Mouse (Mus musculus) liver, embryonic 12.5 days (tissue): Measurements from ENCODE around the gene Ggta1. TPM values are rescaled to one million over a fixed set of nuclear protein-coding genes. Genes with fewer than 3 reads are reported as not detected.

Source experiments
- ATAC-seq: fragments of 200-750 bp; cut with Nextera tagmentation; 2 replicates; pipeline ENCODE4 v1.8.0; 2017; ENCODE audit warnings: moderate number of reproducible peaks, mild to moderate bottlenecking, moderate library complexity
- H3K27ac ChIP-seq: fragments of 300-500 bp; sonication (generic); 2 replicates; pipeline ENCODE4 v1.5.1; 2016; ENCODE audit warnings: mild to moderate bottlenecking
- H3K27me3 ChIP-seq: fragments of 300-500 bp; sonication (generic); replicated peaks from 2 replicates; pipeline ENCODE4 v1.6.1; 2016; ENCODE audit warnings: mild to moderate bottlenecking, moderate library complexity
- H3K36me3 ChIP-seq: fragments of 300-500 bp; sonication (generic); 2 replicates; pipeline ENCODE4 v1.6.1; 2016; ENCODE audit warnings: mild to moderate bottlenecking, moderate library complexity
- H3K4me1 ChIP-seq: fragments of 300-500 bp; sonication (generic); 2 replicates; pipeline ENCODE4 v1.6.1; 2016
- H3K4me2 ChIP-seq: fragments of 300-500 bp; sonication (generic); 2 replicates; pipeline ENCODE4 v1.6.1; 2016; ENCODE audit warnings: mild to moderate bottlenecking, moderate library complexity
- H3K4me3 ChIP-seq: fragments of 300-500 bp; sonication (generic); 2 replicates; pipeline ENCODE4 v1.5.1; 2016; ENCODE audit warnings: mild to moderate bottlenecking, moderate library complexity
- H3K9ac ChIP-seq: fragments of 300-500 bp; sonication (generic); 2 replicates; pipeline ENCODE4 v1.6.1; 2016; ENCODE audit warnings: mild to moderate bottlenecking, moderate library complexity
- H3K9me3 ChIP-seq: fragments of 300-500 bp; sonication (generic); replicated peaks from 2 replicates; pipeline ENCODE4 v1.6.1; 2016; ENCODE audit warnings: mild to moderate bottlenecking, moderate library complexity
- WGBS: fragments of 180-500 bp; shearing (Covaris S2); methylation state at CpG from one replicate; pipeline ENCODE4 v1.1.7; 2016; ENCODE audit not compliant: insufficient replicate concordance; 5-methylcytosine and 5-hydroxymethylcytosine counted together
- polyA plus RNA-seq: library from polyadenylated mRNA; unstranded; fragments of >200 nt; fragmentation: Nextera tagmentation; extraction: Ambion mirVana; gene quantifications from 2 replicates; pipeline ENCODE4 v1.2.1, GENCODE M21; 2016

The Ggta1 gene
- polyA plus RNA-seq, 1 experiment from 2014 or later, result 12.7 TPM

DNA sequence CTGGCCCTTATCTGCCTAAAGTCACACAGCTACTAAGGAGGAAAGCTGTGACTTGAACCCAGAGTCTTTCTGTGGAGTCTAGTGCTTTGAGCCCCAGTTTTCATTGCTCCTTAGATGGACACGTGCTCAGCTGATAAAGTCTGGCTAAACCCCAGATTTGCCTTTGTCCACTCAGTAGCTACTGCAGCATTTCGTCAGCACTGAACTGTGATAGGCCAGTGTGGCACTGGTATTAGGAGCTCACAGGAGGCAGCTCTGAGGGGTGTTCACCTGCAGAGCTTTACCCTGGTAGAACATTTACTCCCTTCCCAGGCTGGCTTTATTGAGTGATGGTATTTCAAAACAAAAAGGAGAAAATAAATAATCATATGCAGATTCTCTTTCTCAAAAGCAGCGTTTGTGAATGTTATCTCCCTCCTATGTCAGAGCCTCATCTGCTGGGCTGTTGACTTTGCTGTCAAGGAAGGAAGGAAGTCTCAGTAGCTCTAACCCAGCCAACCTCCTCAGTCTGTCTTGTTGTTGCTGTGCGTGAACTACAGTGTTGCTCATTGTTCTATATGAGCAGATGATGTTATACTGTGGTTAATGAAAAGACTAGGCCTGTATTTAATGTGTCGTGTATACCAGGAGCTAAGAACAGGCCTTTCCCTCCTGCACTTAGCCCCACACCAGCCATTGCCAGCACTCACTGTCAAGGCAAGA, 54.5 kb downstream of the Ggta1 start:
- H3K9ac ChIP-seq, result no peak overlapping the region
- H3K4me1 ChIP-seq, result peaks cover 9% of the 10 kb centered on the region; the same call in 1 of the 2 replicates
- H3K36me3 ChIP-seq, result peaks cover 83% of the 10 kb centered on the region
- no peak overlapping the region for H3K4me3 ChIP-seq
- no peaks in the 10 kb centered on the region for H3K27me3 ChIP-seq
- 64% methylated on average over 5 of the region's 5 CpGs for WGBS
- no peak for ATAC-seq
- no peak overlapping the region for H3K4me2 ChIP-seq
- no peak overlapping the region for H3K27ac ChIP-seq
- H3K9me3 ChIP-seq, result no peaks in the 10 kb centered on the region

DNA sequence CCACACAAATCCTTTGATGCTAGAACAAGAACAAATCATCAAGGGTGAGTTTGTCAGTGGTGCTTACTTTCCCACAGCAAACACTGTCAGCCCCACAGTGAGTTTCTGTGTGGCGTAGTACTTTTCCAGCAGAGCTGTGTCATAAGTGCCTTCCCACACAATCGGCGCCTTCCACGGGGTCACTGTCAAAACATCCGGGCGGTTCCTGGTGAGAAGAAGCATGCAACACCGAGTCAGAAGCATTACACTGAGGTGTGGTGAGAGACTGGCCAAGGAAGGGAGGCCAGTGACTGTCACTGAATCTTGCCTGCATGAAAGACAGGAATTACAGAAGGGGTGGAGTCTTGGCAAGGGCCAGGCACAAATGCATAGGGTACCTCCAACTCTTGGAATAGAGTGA, 55.2 kb downstream of the Ggta1 start:
- no peak for ATAC-seq
- H3K36me3 ChIP-seq, result peaks cover 79% of the 10 kb centered on the region

DNA sequence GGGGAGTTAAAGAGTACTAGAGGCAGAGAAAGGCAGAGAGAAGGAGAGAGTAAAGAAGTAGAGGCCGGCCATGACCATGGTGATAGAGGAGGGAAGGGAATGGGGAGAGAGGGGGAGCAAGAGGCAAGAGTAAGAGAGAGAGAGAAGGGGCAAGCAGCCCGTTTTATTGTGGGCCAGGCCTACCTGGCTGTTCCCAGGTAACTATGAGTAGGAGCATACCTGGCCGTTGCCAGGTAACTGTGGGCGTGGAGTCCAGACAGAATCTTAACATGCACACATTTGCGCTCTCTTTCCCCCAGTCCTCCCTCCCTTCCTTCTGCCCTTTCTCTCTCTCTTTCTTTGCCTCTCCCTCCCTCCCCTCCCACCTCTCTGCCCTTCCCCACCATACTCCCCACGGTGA, 55.8 kb downstream of the Ggta1 start:
- no peak for ATAC-seq
- no peaks in the 10 kb centered on the region for H3K27me3 ChIP-seq
- H3K4me3 ChIP-seq, result no peak overlapping the region
- 77% methylated on average over 6 of the region's 6 CpGs for WGBS
- peaks cover 79% of the 10 kb centered on the region for H3K36me3 ChIP-seq
- no peak overlapping the region for H3K9ac ChIP-seq
- H3K4me2 ChIP-seq, result no peak overlapping the region
- no peaks in the 10 kb centered on the region for H3K9me3 ChIP-seq
- peaks cover 9% of the 10 kb centered on the region; the same call in 1 of the 2 replicates for H3K4me1 ChIP-seq
- no peak overlapping the region for H3K27ac ChIP-seq

More for the DNA sequence above, 55.2 kb downstream of the Ggta1 start:
- Histone ChIP-seq H3K4me1 (peaks cover 9% of the 10 kb centered on the region; the same call in 1 of the 2 replicates), H3K4me2 (no peak overlapping the region), H3K27ac (no peak overlapping the region), H3K9ac (no peak overlapping the region), H3K9me3 (no peaks in the 10 kb centered on the region), H3K27me3 (no peaks in the 10 kb centered on the region), H3K4me3 (no peak overlapping the region)
- 88% methylated on average over 7 of the region's 7 CpGs for WGBS

DNA sequence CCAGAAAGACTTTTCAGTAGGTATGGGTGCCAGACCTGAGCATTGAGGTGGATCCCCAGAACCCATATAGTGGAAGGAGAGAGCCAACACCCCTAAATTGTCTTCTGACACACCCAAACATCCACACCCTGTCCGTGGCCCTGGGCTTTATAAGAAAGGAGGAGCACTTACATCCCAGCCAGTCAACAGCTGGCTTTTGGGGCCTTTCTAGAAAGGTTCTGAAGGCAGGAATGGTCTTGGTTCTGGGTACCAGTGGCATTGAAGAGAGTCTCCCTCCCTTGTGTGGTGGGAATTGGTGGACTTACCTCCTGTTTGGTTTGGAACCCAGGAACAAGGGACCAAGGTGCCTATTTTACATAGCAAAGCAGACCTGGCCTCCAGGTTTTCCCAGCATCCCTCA, 56.4 kb downstream of the Ggta1 start:
- Histone ChIP-seq H3K9me3 (no peaks in the 10 kb centered on the region), H3K27me3 (no peaks in the 10 kb centered on the region), H3K4me3 (no peak overlapping the region), H3K4me1 (peaks cover 9% of the 10 kb centered on the region; the same call in 1 of the 2 replicates), H3K27ac (no peak overlapping the region), H3K4me2 (no peak overlapping the region), H3K36me3 (peaks cover 82% of the 10 kb centered on the region), H3K9ac (no peak overlapping the region)
- no peak for ATAC-seq
- 67% methylated on average over 1 of the region's 1 CpGs for WGBS

DNA sequence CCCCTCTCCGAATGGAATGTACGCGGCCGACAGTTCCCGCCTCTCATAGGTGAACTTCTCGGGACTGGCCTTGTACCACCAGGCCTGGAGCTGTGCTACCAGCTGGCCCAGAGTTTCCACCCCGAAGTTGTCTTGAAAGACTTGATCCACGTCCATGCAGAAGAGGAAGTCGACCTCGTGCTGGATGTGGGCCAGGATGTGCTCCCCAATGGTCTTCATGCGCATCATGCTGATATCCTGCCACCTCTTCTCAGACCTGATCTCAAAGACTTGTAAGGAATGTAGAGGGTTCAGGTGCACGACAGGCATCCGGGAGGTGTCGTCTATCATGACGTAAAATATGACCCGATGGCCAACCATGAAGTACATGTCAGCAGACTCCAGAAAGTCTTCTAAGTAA, 60.6 kb downstream of the Ggta1 start:
- H3K27me3 ChIP-seq, result no peaks in the 10 kb centered on the region
- no peak overlapping the region for H3K4me3 ChIP-seq
- peaks cover 9% of the 10 kb centered on the region; the same call in 1 of the 2 replicates for H3K4me1 ChIP-seq
- peaks cover 47% of the 10 kb centered on the region for H3K36me3 ChIP-seq
- ATAC-seq, result no peak
- H3K27ac ChIP-seq, result no peak overlapping the region
- no peak overlapping the region for H3K4me2 ChIP-seq
- H3K9ac ChIP-seq, result no peak overlapping the region
- no peaks in the 10 kb centered on the region for H3K9me3 ChIP-seq
- 84% methylated on average over 16 of the region's 16 CpGs for WGBS

DNA sequence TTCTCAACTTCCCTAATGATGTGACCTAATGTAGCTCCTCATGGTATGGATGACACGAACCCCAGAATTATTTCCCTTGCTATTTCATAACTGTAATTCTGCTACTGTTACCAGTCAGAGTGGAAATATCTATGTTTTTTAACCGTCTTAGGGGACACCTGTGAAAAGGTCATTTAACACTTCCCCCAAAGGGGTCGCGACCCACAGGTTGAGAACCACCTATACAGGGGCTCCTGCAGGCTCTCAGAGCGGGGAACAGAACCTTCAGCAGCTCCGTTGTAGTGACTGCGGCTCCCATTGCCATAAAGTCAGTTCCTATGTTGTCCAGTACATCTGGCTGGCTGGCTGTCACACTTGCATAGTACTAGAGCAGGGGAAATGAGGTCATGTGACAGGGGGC, 62.3 kb downstream of the Ggta1 start:
- Histone ChIP-seq H3K4me2 (no peak overlapping the region), H3K27ac (no peak overlapping the region), H3K9me3 (no peaks in the 10 kb centered on the region), H3K9ac (no peak overlapping the region), H3K36me3 (peaks cover 31% of the 10 kb centered on the region), H3K4me3 (no peak overlapping the region), H3K4me1 (0 out of 2 replicates have a peak, but pooled peaks cover 5% of the 10 kb centered on the region), H3K27me3 (no peaks in the 10 kb centered on the region)
- no peak for ATAC-seq
- 81% methylated on average over 7 of the region's 7 CpGs for WGBS

DNA sequence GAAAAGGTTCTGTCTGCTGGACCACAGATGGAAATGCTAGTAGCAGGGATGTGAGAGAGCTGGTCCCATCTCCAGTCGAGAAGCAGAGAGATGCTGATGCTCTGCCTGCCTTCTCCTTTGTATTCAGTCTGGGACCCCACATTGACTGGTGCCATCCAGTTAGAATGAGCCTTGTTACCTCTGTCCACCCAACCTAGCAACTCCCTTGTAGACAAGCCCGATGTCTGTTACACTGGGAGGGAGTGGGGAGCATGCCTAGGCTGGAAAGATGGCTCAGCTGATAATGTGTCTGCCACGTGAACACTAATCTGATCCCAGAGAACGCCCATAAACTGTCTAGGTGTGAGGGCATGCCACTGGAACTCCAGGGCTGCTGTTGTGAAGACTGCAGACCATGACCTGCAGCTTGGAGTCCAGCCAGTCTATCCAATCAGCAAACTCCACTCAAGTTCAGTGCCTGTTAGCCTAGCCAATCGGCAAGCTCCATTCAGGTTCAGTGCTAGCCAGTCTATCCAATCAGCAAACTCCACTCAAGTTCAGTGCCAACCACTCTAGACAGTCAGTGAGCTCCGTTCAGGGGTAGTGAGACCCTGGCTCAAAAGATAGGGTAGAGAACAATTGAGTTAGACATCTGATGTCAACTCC, 64.7 kb downstream of the Ggta1 start:
- no peak overlapping the region for H3K4me2 ChIP-seq
- no peaks in the 10 kb centered on the region for H3K27me3 ChIP-seq
- 0 out of 2 replicates have a peak, but pooled peaks cover 5% of the 10 kb centered on the region for H3K4me1 ChIP-seq
- 0 out of 2 replicates have a peak, but pooled peaks have one; percentile 10 for ATAC-seq
- H3K27ac ChIP-seq, result no peak overlapping the region
- H3K4me3 ChIP-seq, result no peak overlapping the region
- H3K9ac ChIP-seq, result no peak overlapping the region
- H3K36me3 ChIP-seq, result peaks cover 24% of the 10 kb centered on the region
- no peaks in the 10 kb centered on the region for H3K9me3 ChIP-seq
- WGBS, result 57% methylated on average over 6 of the region's 6 CpGs

DNA sequence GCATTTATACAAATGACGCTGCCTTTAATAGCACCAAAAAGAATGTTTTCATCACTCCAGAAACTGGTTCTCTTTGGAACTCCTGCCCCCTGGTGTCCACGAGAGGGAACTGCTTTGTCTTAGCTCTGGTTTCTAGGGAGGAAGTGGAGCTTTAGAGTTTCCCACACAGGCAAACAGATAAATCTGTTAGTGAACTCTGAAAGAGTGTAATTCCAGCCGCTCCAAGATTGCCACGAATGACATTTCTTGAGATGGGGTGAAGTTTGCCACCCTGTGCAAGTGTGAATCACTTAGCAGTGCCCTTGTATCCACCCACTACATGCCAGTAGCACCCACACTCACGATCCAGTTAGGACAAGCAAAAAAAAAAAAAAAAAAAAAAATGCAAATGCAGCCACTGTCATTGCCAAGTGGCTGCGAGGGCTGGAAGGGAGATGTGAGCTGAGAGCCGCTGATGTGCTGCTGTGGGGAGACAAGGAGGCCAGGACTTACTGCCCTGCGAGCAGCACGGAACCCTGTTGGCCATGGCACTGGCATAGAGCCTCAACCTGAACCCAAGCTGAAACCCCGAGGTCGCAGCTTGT, 65.3 kb downstream of the Ggta1 start:
- Histone ChIP-seq H3K4me2 (no peak overlapping the region), H3K9ac (no peak overlapping the region), H3K4me3 (no peak overlapping the region), H3K27me3 (no peaks in the 10 kb centered on the region), H3K9me3 (no peaks in the 10 kb centered on the region), H3K27ac (no peak overlapping the region), H3K36me3 (peaks cover 19% of the 10 kb centered on the region), H3K4me1 (0 out of 2 replicates have a peak, but pooled peaks cover 5% of the 10 kb centered on the region)
- ATAC-seq, result no peak
- WGBS, result 39% methylated on average over 11 of the region's 11 CpGs

DNA sequence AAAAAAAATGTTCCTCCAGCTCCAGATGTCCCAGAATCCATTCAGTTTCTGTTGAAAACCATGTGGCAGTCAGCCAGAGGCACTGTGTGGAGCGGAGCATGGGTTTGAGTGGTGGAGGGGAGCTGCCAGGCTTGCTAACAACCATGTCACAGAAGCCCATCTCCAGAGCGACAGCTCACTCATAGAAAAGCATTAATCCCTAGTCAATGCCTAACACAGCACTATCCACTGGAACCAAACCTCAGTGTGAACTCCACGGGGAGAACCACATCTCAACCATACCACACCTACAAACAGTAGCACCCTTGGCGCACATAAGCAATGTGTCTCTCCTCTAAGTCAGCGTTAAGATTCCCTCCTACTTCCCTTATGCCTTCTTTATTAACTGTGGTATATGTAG, 65.9 kb downstream of the Ggta1 start, which contains the start of gene 4930402F06Rik:
Gene 4930402F06Rik (minus strand): TSS at position 80 of the 400 bp plus-strand sequence.
- Histone ChIP-seq H3K27me3 (no peaks in the 10 kb centered on the region), H3K36me3 (peaks cover 13% of the 10 kb centered on the region), H3K27ac (no peak within 1 kb of the TSS), H3K9ac (no peak within 1 kb of the TSS), H3K9me3 (no peaks in the 10 kb centered on the region), H3K4me3 (no peak within 1 kb of the TSS), H3K4me1 (0 out of 2 replicates have a peak, but pooled peaks cover 5% of the 10 kb centered on the region), H3K4me2 (no peak within 1 kb of the TSS)
- no peak for ATAC-seq
- WGBS, result 59% methylated on average over 5 of the region's 5 CpGs

DNA sequence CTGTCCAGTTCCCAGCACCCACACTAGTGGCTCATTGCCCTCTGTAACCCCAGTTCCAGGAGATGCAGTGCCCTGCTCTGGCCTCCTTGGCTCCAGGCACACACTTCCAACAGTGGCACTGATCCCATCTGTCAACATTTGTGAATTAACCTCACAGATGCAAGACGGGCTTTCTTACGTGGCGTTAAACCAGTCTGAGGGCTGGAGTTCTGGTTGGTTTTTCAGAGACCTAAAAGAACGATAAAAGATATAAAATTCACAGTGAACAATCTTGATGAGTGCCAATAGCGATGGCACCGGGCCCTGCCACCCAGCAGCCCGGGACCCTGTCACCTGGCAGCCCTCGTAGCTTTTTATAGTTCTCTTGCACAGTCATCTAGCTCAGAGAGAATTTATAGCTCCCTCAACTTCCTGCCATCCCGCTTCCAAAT, 77.6 kb downstream of the Ggta1 start:
- H3K9me3 ChIP-seq, result 0 out of 2 replicates have a peak, but pooled peaks cover 3% of the 10 kb centered on the region
- H3K4me1 ChIP-seq, result no peaks in the 10 kb centered on the region
- no peaks in the 10 kb centered on the region for H3K36me3 ChIP-seq
- no peak overlapping the region for H3K4me3 ChIP-seq
- no peaks in the 10 kb centered on the region for H3K27me3 ChIP-seq
- no peak for ATAC-seq
- no peak overlapping the region for H3K9ac ChIP-seq
- 68% methylated on average over 9 of the region's 9 CpGs for WGBS
- no peak overlapping the region for H3K27ac ChIP-seq
- no peak overlapping the region for H3K4me2 ChIP-seq

DNA sequence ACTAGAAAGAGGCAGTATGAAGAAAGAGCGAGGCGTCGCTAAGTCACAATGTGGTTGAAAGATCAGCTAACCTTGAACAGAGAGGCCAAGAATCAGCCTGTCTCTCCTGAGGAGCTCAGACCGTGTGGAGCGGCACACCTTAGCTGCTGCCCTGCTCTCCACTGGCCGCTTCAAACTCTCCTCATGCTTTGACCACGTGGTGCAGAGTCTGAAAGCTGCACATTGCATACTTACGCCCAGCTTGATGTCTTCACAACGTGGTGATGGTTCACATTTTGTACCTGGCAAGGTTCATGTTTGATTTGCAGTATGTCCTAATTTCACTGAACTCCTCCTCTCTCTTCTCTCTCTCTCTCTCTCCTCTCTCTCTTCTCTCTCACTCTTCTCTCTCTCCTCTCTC, 83.7 kb downstream of the Ggta1 start:
- ATAC-seq, result no peak
- no peaks in the 10 kb centered on the region for H3K36me3 ChIP-seq
- peaks cover 5% of the 10 kb centered on the region; the same call in 1 of the 2 replicates for H3K27me3 ChIP-seq
- no peak overlapping the region for H3K4me3 ChIP-seq
- H3K9ac ChIP-seq, result no peak overlapping the region
- H3K27ac ChIP-seq, result no peak overlapping the region
- H3K9me3 ChIP-seq, result no peaks in the 10 kb centered on the region
- no peaks in the 10 kb centered on the region for H3K4me1 ChIP-seq
- H3K4me2 ChIP-seq, result no peak overlapping the region
- WGBS, result 62% methylated on average over 9 of the region's 9 CpGs

DNA sequence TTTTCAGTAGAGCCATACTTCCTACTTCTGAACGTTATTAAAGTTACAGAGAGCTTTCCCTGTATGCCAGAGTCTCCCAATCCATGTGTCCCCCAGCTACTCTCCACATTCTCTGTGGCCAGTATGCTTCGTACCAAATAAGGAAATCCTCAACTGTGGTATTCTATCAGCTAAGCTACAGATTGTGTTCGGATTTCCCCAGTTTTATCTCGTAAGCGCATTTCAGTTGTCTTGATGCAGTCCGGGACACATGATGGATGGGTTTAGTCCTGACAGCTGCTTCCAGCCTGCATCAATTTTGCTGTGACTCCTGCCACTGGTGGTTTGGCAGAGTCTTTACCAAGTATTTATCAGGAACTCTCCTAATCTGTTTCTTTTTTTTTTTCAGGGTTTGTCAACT, 85.4 kb downstream of the Ggta1 start:
- peaks cover 5% of the 10 kb centered on the region; the same call in 1 of the 2 replicates for H3K27me3 ChIP-seq
- H3K36me3 ChIP-seq, result no peaks in the 10 kb centered on the region
- H3K4me2 ChIP-seq, result no peak overlapping the region
- H3K9me3 ChIP-seq, result no peaks in the 10 kb centered on the region
- no peak overlapping the region for H3K9ac ChIP-seq
- H3K27ac ChIP-seq, result no peak overlapping the region
- WGBS, result 7% methylated on average over 6 of the region's 6 CpGs
- no peak overlapping the region for H3K4me3 ChIP-seq
- H3K4me1 ChIP-seq, result no peaks in the 10 kb centered on the region
- ATAC-seq, result no peak
